8 mouse cellular contexts compared by ENCODE assay signal in genomic region chr7:28373891-28374495, GRCm38 (mm10). TPM values are rescaled to one million over a fixed set of nuclear protein-coding genes. Genes with fewer than 3 reads are reported as not detected.
A peak's percentile ranks its signal among the peaks of the same experiment; 100 is the strongest.
DNase-seq lines count a peak whose midpoint lies in the region; ATAC-seq and TF ChIP-seq lines count a peak whose summit lies in the region.

No protein-coding gene starts in this region.

- peak overlapping the region; percentile 68 for H3K27ac ChIP-seq in kidney, embryonic 16.5 days (ENCODE audit: low read length)
- H3K27ac ChIP-seq in bone marrow, adult 2 months (ENCODE audit: control insufficient read depth, insufficient read depth, low read depth, low read length, poor library complexity), result peak overlapping the region; percentile 30; the same call in 1 of the 2 replicates
- H3K27ac ChIP-seq in embryonic fibroblast, embryonic 13.5 days (ENCODE audit: insufficient read depth, low read length), result peak overlapping the region; percentile 15; the same call in 1 of the 2 replicates
- peak overlapping the region; percentile 96 for H3K27ac ChIP-seq in liver, embryonic 16.5 days (ENCODE audit: low read length)

- H3K4me3 ChIP-seq in kidney, embryonic 16.5 days (ENCODE audit: low read length), result no peak overlapping the region
- H3K4me3 ChIP-seq in bone marrow, adult 2 months (replicated peaks; ENCODE audit: control insufficient read depth, low read depth, low read length), result no peak overlapping the region
- no peak overlapping the region for H3K4me3 ChIP-seq in embryonic fibroblast, embryonic 13.5 days (ENCODE audit: insufficient read depth, low read length)
- no peak overlapping the region for H3K4me3 ChIP-seq in liver, embryonic 16.5 days (ENCODE audit: low read depth, low read length)

- no peak overlapping the region for H3K4me2 ChIP-seq in kidney, embryonic 16.5 days (replicated peaks; ENCODE audit: low read depth, low read length)
- no peak overlapping the region for H3K4me2 ChIP-seq in liver, embryonic 16.5 days (ENCODE audit: low read depth, low read length)

- H3K4me1 ChIP-seq in kidney, embryonic 16.5 days (ENCODE audit: insufficient read depth, low read length), result peaks cover 57% of the 10 kb centered on the region
- H3K4me1 ChIP-seq in bone marrow, adult 2 months (ENCODE audit: control insufficient read depth, insufficient read depth, low read length), result peaks cover 1% of the 10 kb centered on the region; the same call in 1 of the 2 replicates
- peaks cover 11% of the 10 kb centered on the region; the same call in 1 of the 2 replicates for H3K4me1 ChIP-seq in embryonic fibroblast, embryonic 13.5 days (ENCODE audit: control insufficient read depth, insufficient read depth, low read length)
- peaks cover 68% of the 10 kb centered on the region for H3K4me1 ChIP-seq in liver, embryonic 16.5 days (ENCODE audit: control insufficient read depth, low read depth, low read length)

- H3K9ac ChIP-seq in kidney, embryonic 16.5 days (replicated peaks; ENCODE audit: low read length), result peak overlapping the region; percentile 35; the same call in 1 of the 2 replicates
- no peak overlapping the region for H3K9ac ChIP-seq in liver, embryonic 16.5 days (ENCODE audit: low read depth, low read length)

- 73% methylated on average over 7 of the region's 7 CpGs for WGBS in kidney, embryonic 16.5 days
- WGBS in bone marrow, adult 2 months, result 86% methylated on average over 7 of the region's 7 CpGs
- 76% methylated on average over 7 of the region's 7 CpGs for WGBS in liver, embryonic 16.5 days (ENCODE audit: insufficient replicate concordance)

- peaks cover 19% of the 10 kb centered on the region for H3K36me3 ChIP-seq in kidney, embryonic 16.5 days (ENCODE audit: insufficient read depth, low read length)
- peaks cover 4% of the 10 kb centered on the region; the same call in 1 of the 2 replicates for H3K36me3 ChIP-seq in liver, embryonic 16.5 days (ENCODE audit: control insufficient read depth, insufficient read depth)

- TF ChIP-seq CTCF in bone marrow, adult 2 months (IDR thresholded peaks at IDR 0.05; ENCODE audit: control insufficient read depth, insufficient read depth, low read length), result no peak
- no peak for TF ChIP-seq CTCF in embryonic fibroblast, embryonic 13.5 days (IDR thresholded peaks at IDR 0.05; ENCODE audit: borderline replicate concordance, insufficient read depth, low read length)

- no peak for TF ChIP-seq POLR2A in bone marrow, adult 2 months (IDR thresholded peaks at IDR 0.05; ENCODE audit: borderline replicate concordance, control insufficient read depth, low read depth, low read length)
- TF ChIP-seq POLR2A in embryonic fibroblast, embryonic 13.5 days (IDR thresholded peaks at IDR 0.05; ENCODE audit: low read depth, low read length), result no peak

- DNase-seq in kidney, postnatal 14 days, result no peak
- DNase-seq in cerebellum, adult 8-10 months, result no peak
- DNase-seq in frontal cortex, postnatal 10 days (ENCODE audit: low spot score in 2 of 2), result no peak
- DNase-seq in adrenal gland, postnatal 14 days, result no peak

- no peak for ATAC-seq in kidney, embryonic 16.5 days (ENCODE audit: low FRiP score, low TSS enrichment)
- ATAC-seq in liver, embryonic 16.5 days (ENCODE audit: low read depth), result no peak

- no peaks in the 10 kb centered on the region for H3K27me3 ChIP-seq in kidney, embryonic 16.5 days (ENCODE audit: insufficient read depth, low read length)
- peaks cover 7% of the 10 kb centered on the region for H3K27me3 ChIP-seq in liver, embryonic 16.5 days (ENCODE audit: control insufficient read depth, insufficient read depth, low read depth, low read length)

- H3K9me3 ChIP-seq in kidney, embryonic 16.5 days (ENCODE audit: low read length), result no peaks in the 10 kb centered on the region
- no peaks in the 10 kb centered on the region for H3K9me3 ChIP-seq in liver, embryonic 16.5 days (replicated peaks; ENCODE audit: control insufficient read depth, low read length)

RNA-seq across cellular contexts. Expression of gene Plekhg2, which starts 1.6 kb away (rescaled TPM):
- 69.1 and 83.3 TPM in 2 replicates for polyA plus RNA-seq in kidney, embryonic 16.5 days (2015; fragmentation: Nextera tagmentation; extraction: Ambion mirVana)
- polyA plus RNA-seq in bone marrow, adult 2 months (2011; ENCODE audit: insufficient read depth, insufficient read length, low replicate concordance, missing spikeins), result 15.6 and 26.3 TPM in 2 replicates
- 66.5 and 68.5 TPM in 2 replicates for polyA plus RNA-seq in embryonic fibroblast, embryonic 13.5 days (2011; ENCODE audit: insufficient read length, low read depth, missing spikeins)
- polyA plus RNA-seq in liver, embryonic 16.5 days (2015; fragmentation: Nextera tagmentation; extraction: Ambion mirVana), result 4.8 and 6.3 TPM in 2 replicates
- total RNA-seq in adrenal gland, postnatal 14 days (2021), result 27.9 and 32.6 TPM in 2 replicates

RNA-seq across cellular contexts. Expression of gene Zfp36, which starts 6.1 kb away (rescaled TPM):
- 16.1 and 18.4 TPM in 2 replicates for polyA plus RNA-seq in kidney, embryonic 16.5 days (2015; fragmentation: Nextera tagmentation; extraction: Ambion mirVana)
- 25.5 and 53.7 TPM in 2 replicates for polyA plus RNA-seq in bone marrow, adult 2 months (2011; ENCODE audit: insufficient read depth, insufficient read length, low replicate concordance, missing spikeins)
- polyA plus RNA-seq in embryonic fibroblast, embryonic 13.5 days (2011; ENCODE audit: insufficient read length, low read depth, missing spikeins), result 23.4 and 27.4 TPM in 2 replicates
- 7.9 and 10.8 TPM in 2 replicates for polyA plus RNA-seq in liver, embryonic 16.5 days (2015; fragmentation: Nextera tagmentation; extraction: Ambion mirVana)
- total RNA-seq in adrenal gland, postnatal 14 days (2021), result 27.9 and 30.7 TPM in 2 replicates

RNA-seq across cellular contexts. Expression of gene Med29, which starts 18.5 kb away (rescaled TPM):
- 52.9 and 55.9 TPM in 2 replicates for polyA plus RNA-seq in kidney, embryonic 16.5 days (2015; fragmentation: Nextera tagmentation; extraction: Ambion mirVana)
- 12.0 and 24.2 TPM in 2 replicates for polyA plus RNA-seq in bone marrow, adult 2 months (2011; ENCODE audit: insufficient read depth, insufficient read length, low replicate concordance, missing spikeins)
- 18.2 and 19.4 TPM in 2 replicates for polyA plus RNA-seq in embryonic fibroblast, embryonic 13.5 days (2011; ENCODE audit: insufficient read length, low read depth, missing spikeins)
- polyA plus RNA-seq in liver, embryonic 16.5 days (2015; fragmentation: Nextera tagmentation; extraction: Ambion mirVana), result 20.5 and 21.6 TPM in 2 replicates
- 29.6 and 30.5 TPM in 2 replicates for total RNA-seq in adrenal gland, postnatal 14 days (2021)

RNA-seq across cellular contexts. Expression of gene Paf1, which starts 18.8 kb away (rescaled TPM):
- polyA plus RNA-seq in kidney, embryonic 16.5 days (2015; fragmentation: Nextera tagmentation; extraction: Ambion mirVana), result 97.4 and 108 TPM in 2 replicates
- 136 and 209 TPM in 2 replicates for polyA plus RNA-seq in bone marrow, adult 2 months (2011; ENCODE audit: insufficient read depth, insufficient read length, low replicate concordance, missing spikeins)
- 73.5 and 82.5 TPM in 2 replicates for polyA plus RNA-seq in embryonic fibroblast, embryonic 13.5 days (2011; ENCODE audit: insufficient read length, low read depth, missing spikeins)
- 24.7 and 25.8 TPM in 2 replicates for polyA plus RNA-seq in liver, embryonic 16.5 days (2015; fragmentation: Nextera tagmentation; extraction: Ambion mirVana)
- total RNA-seq in adrenal gland, postnatal 14 days (2021), result 77.0 and 87.6 TPM in 2 replicates

RNA-seq across cellular contexts. Expression of gene Rps16, which starts 23.5 kb away (rescaled TPM):
- polyA plus RNA-seq in kidney, embryonic 16.5 days (2015; fragmentation: Nextera tagmentation; extraction: Ambion mirVana), result 840 and 918 TPM in 2 replicates
- 838 and 1,358 TPM in 2 replicates for polyA plus RNA-seq in bone marrow, adult 2 months (2011; ENCODE audit: insufficient read depth, insufficient read length, low replicate concordance, missing spikeins)
- polyA plus RNA-seq in embryonic fibroblast, embryonic 13.5 days (2011; ENCODE audit: insufficient read length, low read depth, missing spikeins), result 997 and 1,079 TPM in 2 replicates
- polyA plus RNA-seq in liver, embryonic 16.5 days (2015; fragmentation: Nextera tagmentation; extraction: Ambion mirVana), result 531 and 598 TPM in 2 replicates
- total RNA-seq in adrenal gland, postnatal 14 days (2021), result 937 and 1,132 TPM in 2 replicates

Comparison
In these comparisons a context has a peak if more than half of its experiments do, and no peak if none do; other contexts are left out.
1. H3K27ac ChIP-seq: peak in every context shown above with its lines; median percentile 96 in liver, embryonic 16.5 days; 68 in kidney, embryonic 16.5 days; 30 in bone marrow, adult 2 months; 15 in embryonic fibroblast, embryonic 13.5 days.